ENCODE assay signal across 18 mouse cellular contexts in the genomic region with DNA sequence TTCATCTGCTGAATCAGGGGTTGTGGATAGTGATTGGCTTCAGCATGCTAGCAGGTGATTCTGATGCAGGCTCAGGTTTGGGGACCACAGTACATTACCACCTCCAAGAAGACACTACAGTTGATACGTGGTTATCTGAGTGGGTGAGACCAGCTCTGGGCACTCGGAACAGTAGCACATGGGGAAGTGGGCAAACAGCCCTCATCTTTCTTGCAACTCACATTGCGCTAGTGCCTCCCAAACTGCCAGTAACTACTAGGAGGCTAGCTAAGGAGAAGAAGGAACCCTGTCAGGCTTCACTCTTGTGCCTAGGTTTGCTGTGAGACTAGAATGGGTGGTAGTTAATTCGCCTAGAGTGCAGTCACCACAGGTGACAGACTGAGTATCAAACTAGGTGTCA.
DNase-seq lines count a peak whose midpoint lies in the region; ATAC-seq and TF ChIP-seq lines count a peak whose summit lies in the region.
"Had no signal": no experiment of that assay in that cellular context is flagged by ENCODE, and none has a peak within 500 bp of the region (broad histone marks: within the 10 kb centered on the region; RNA-seq: fewer than 3 reads in every experiment).

No protein-coding gene starts in this region.

- H3K4me1 ChIP-seq in limb, embryonic 15.5 days, result peaks cover 35% of the 10 kb centered on the region
- peaks cover 38% of the 10 kb centered on the region for H3K4me1 ChIP-seq in limb, embryonic 10.5 days
- H3K4me1 ChIP-seq in embryonic facial prominence, embryonic 10.5 days, result peaks cover 44% of the 10 kb centered on the region
- peaks cover 7% of the 10 kb centered on the region for H3K4me1 ChIP-seq in stomach, postnatal 0 days (replicated peaks; ENCODE audit: control insufficient read depth, insufficient read depth)

- H3K27ac ChIP-seq in limb, embryonic 15.5 days, result peak overlapping the region; percentile 48
- no peak overlapping the region for H3K27ac ChIP-seq in limb, embryonic 10.5 days
- 0 out of 2 replicates have a peak overlapping the region, but pooled peaks have one; percentile 30 for H3K27ac ChIP-seq in embryonic facial prominence, embryonic 10.5 days (replicated peaks)
- peak overlapping the region; percentile 53 for H3K27ac ChIP-seq in stomach, postnatal 0 days (replicated peaks)
- H3K27ac ChIP-seq: forebrain, embryonic 12.5 days; heart, embryonic 10.5 days; hindbrain, embryonic 12.5 days had no signal

- 76% methylated on average over 4 of the region's 4 CpGs for WGBS in limb, embryonic 15.5 days
- WGBS in limb, embryonic 10.5 days, result 95% methylated on average over 4 of the region's 4 CpGs
- WGBS in embryonic facial prominence, embryonic 10.5 days, result 91% methylated on average over 4 of the region's 4 CpGs
- WGBS in stomach, postnatal 0 days, result 71% methylated on average over 4 of the region's 4 CpGs

- no peak for TF ChIP-seq EP300 in stomach, postnatal 0 days (optimal IDR thresholded peaks at IDR 0.05)

- H3K9ac ChIP-seq in limb, embryonic 15.5 days, result no peak overlapping the region
- H3K9ac ChIP-seq in stomach, postnatal 0 days (ENCODE audit: low read length), result no peak overlapping the region
- H3K9ac ChIP-seq: forebrain, embryonic 12.5 days; forebrain, postnatal 0 days; hindbrain, embryonic 12.5 days had no signal

- H3K4me3 ChIP-seq in limb, embryonic 15.5 days, result no peak overlapping the region
- no peak overlapping the region for H3K4me3 ChIP-seq in limb, embryonic 10.5 days
- no peak overlapping the region for H3K4me3 ChIP-seq in embryonic facial prominence, embryonic 10.5 days
- H3K4me3 ChIP-seq in stomach, postnatal 0 days (ENCODE audit: low read depth, low read length), result no peak overlapping the region
- H3K4me3 ChIP-seq: forebrain, embryonic 12.5 days; heart, embryonic 10.5 days; hindbrain, embryonic 12.5 days had no signal

- no peaks in the 10 kb centered on the region for H3K36me3 ChIP-seq in limb, embryonic 15.5 days
- H3K36me3 ChIP-seq in limb, embryonic 10.5 days, result no peaks in the 10 kb centered on the region
- H3K36me3 ChIP-seq in embryonic facial prominence, embryonic 10.5 days (replicated peaks), result 0 out of 2 replicates have a peak, but pooled peaks cover 3% of the 10 kb centered on the region
- H3K36me3 ChIP-seq in stomach, postnatal 0 days (ENCODE audit: control insufficient read depth, insufficient read depth, low read length), result no peaks in the 10 kb centered on the region; the same call in 1 of the 2 replicates
- H3K36me3 ChIP-seq: heart, embryonic 10.5 days; hindbrain, embryonic 12.5 days had no signal

- ATAC-seq in limb, embryonic 15.5 days (ENCODE audit: insufficient number of reproducible peaks, low FRiP score, low TSS enrichment, low read depth), result no peak
- ATAC-seq in megakaryocyte, adult 5-6 weeks (ENCODE audit: poor library complexity, severe bottlenecking), result peak; percentile 59
- ATAC-seq in stomach, postnatal 0 days (ENCODE audit: low FRiP score, low TSS enrichment), result no peak
- ATAC-seq: forebrain, postnatal 0 days; hindbrain, embryonic 16.5 days had no signal

- H3K27me3 ChIP-seq in limb, embryonic 15.5 days, result no peaks in the 10 kb centered on the region
- H3K27me3 ChIP-seq in limb, embryonic 10.5 days (ENCODE audit: low read depth, poor library complexity, severe bottlenecking), result no peaks in the 10 kb centered on the region
- no peaks in the 10 kb centered on the region for H3K27me3 ChIP-seq in embryonic facial prominence, embryonic 10.5 days (replicated peaks; ENCODE audit: low read depth, poor library complexity, severe bottlenecking)
- no peaks in the 10 kb centered on the region for H3K27me3 ChIP-seq in stomach, postnatal 0 days (ENCODE audit: control insufficient read depth, insufficient read depth, low read length)
- H3K27me3 ChIP-seq: forebrain, embryonic 12.5 days; hindbrain, embryonic 12.5 days had no signal

- no peak for TF ChIP-seq CTCF in stomach, postnatal 0 days (IDR thresholded peaks at IDR 0.05; ENCODE audit: low read depth)

- DNase-seq in limb, embryonic 10.5 days (ENCODE audit: low spot score), result no peak
- no peak for DNase-seq in embryonic facial prominence, embryonic 10.5 days (ENCODE audit: low spot score)
- no peak for DNase-seq in stomach, postnatal 0 days (ENCODE audit: low spot score)
- DNase-seq in neural tube, embryonic 10.5 days (ENCODE audit: extremely low spot score, low spot score), result no peak
- DNase-seq in urinary bladder, postnatal 36 days (ENCODE audit: low spot score in 2 of 2), result no peak
- DNase-seq: adrenal gland, postnatal 10 days; cerebellum, adult 18-20 months; forebrain, postnatal 0 days; gastrocnemius, postnatal 36 days; heart, adult 18-20 months; heart, postnatal 10 days; heart, postnatal 4 days had no signal

- H3K4me2 ChIP-seq in limb, embryonic 15.5 days, result no peak overlapping the region
- H3K4me2 ChIP-seq in stomach, postnatal 0 days (replicated peaks; ENCODE audit: low read depth), result no peak overlapping the region
- H3K4me2 ChIP-seq: forebrain, embryonic 12.5 days; hindbrain, embryonic 12.5 days had no signal

- no peaks in the 10 kb centered on the region for H3K9me3 ChIP-seq in limb, embryonic 15.5 days
- no peaks in the 10 kb centered on the region for H3K9me3 ChIP-seq in limb, embryonic 10.5 days (replicated peaks)
- no peaks in the 10 kb centered on the region for H3K9me3 ChIP-seq in embryonic facial prominence, embryonic 10.5 days
- H3K9me3 ChIP-seq in stomach, postnatal 0 days (ENCODE audit: control insufficient read depth, low read length), result no peaks in the 10 kb centered on the region
- H3K9me3 ChIP-seq: forebrain, embryonic 12.5 days; heart, embryonic 10.5 days; hindbrain, embryonic 12.5 days had no signal
